Mouse (Mus musculus): ENCODE measurements at regions not wholly inside any gene's neighbourhood (a gene's known extent, or its start where the extent isn't known, plus 50 kb on each side); places are given as distances from the start of the nearest gene placed in this dataset.

DNA sequence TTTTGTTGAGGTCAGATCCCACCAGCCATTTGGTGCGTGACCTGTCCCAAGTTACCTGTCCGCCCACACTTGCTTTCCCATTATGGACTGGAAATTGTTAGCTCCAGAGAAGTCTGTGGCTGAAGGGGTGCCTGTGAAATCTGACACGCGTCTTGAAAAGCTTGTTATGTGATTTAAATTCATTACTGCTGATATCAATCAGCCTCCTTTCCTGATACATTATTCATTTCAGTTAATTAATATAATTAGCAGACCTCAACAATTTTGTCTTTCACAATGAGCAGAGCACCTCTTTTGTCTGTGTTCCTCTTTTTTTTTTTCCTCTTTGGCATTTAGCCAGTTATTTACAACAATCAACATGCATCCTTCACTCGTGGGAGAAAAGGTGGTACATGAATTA, 58.6 kb upstream of the Grip1 start:
- Histone ChIP-seq H3K4me3 (ENCODE audit: low read depth, low read length) (no peak overlapping the region), H3K27me3 (ENCODE audit: insufficient read depth, low read length) (no peaks in the 10 kb centered on the region), H3K4me2 (no peak overlapping the region), H3K4me1 (ENCODE audit: insufficient read depth) (no peaks in the 10 kb centered on the region), H3K9ac (no peak overlapping the region), H3K36me3 (ENCODE audit: insufficient read depth) (no peaks in the 10 kb centered on the region), H3K9me3 (ENCODE audit: low read depth, low read length) (no peaks in the 10 kb centered on the region), H3K27ac (ENCODE audit: low read depth) (no peak overlapping the region)
- 80% methylated on average over 5 of the region's 5 CpGs for WGBS
- ATAC-seq (ENCODE audit: insufficient read depth) (no peak), DNase-seq (no peak)
- TF ChIP-seq CTCF (IDR thresholded peaks at IDR 0.05; ENCODE audit: low read depth) = no peak

DNA sequence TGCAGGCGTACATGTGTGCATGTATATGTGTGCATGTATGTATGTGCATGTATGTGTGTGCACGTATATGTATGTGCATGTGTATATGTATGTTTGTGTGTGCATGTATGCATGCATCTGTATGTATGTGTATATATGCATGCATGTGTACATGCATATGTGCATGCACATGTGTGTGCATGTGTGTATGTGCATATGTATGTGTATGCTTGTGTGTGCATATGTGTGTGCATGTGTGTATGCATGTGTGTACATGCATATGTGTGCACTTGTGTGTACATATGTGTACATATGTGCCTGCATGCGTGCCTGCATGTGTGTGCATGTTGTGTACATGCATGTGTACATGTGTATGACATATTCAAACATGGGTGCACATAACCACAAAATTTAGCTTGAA, 65.7 kb upstream of the Grip1 start:
- no peak overlapping the region for H3K9ac ChIP-seq
- H3K4me3 ChIP-seq (ENCODE audit: low read depth, low read length) = no peak overlapping the region
- DNase-seq = no peak

DNA sequence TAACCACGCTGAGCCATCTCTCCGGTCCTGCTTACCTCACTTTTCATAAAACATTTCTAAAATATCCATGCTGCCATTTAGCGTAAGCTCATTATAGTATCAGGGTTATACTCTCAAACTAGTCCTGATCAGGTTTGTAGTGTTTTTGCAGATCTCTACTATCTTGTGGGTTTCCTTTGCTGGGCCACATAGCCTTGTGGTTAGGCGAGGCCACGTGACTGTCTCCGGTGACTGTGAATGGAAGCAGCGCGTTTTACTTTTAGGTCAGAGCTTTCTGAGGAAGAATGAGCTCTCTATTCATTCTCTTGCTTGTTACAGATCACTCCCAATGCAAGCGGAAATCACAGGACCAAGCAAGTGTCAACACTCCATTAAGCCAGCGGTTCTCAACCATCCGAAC, 71.4 kb upstream of the Grip1 start:
- Histone ChIP-seq H3K9ac (no peak overlapping the region), H3K27me3 (ENCODE audit: insufficient read depth, low read length) (no peaks in the 10 kb centered on the region), H3K9me3 (ENCODE audit: low read depth, low read length) (no peaks in the 10 kb centered on the region), H3K27ac (ENCODE audit: low read depth) (no peak overlapping the region), H3K4me2 (no peak overlapping the region), H3K4me3 (ENCODE audit: low read depth, low read length) (no peak overlapping the region), H3K36me3 (ENCODE audit: insufficient read depth) (no peaks in the 10 kb centered on the region), H3K4me1 (ENCODE audit: insufficient read depth) (no peaks in the 10 kb centered on the region)
- DNase-seq (no peak), ATAC-seq (ENCODE audit: insufficient read depth) (no peak)
- no peak for TF ChIP-seq CTCF (IDR thresholded peaks at IDR 0.05; ENCODE audit: low read depth)
- 77% methylated on average over 11 of the region's 11 CpGs for WGBS

More for the DNA sequence above, 65.7 kb upstream of the Grip1 start:
- ATAC-seq (ENCODE audit: insufficient read depth) = no peak
- no peak overlapping the region for H3K27ac ChIP-seq (ENCODE audit: low read depth)
- H3K4me2 ChIP-seq = no peak overlapping the region
- no peaks in the 10 kb centered on the region for H3K4me1 ChIP-seq (ENCODE audit: insufficient read depth)
- no peaks in the 10 kb centered on the region for H3K27me3 ChIP-seq (ENCODE audit: insufficient read depth, low read length)
- no peaks in the 10 kb centered on the region for H3K9me3 ChIP-seq (ENCODE audit: low read depth, low read length)
- 88% methylated on average over 3 of the region's 3 CpGs for WGBS
- no peak for TF ChIP-seq CTCF (IDR thresholded peaks at IDR 0.05; ENCODE audit: low read depth)
- H3K36me3 ChIP-seq (ENCODE audit: insufficient read depth) = no peaks in the 10 kb centered on the region

DNA sequence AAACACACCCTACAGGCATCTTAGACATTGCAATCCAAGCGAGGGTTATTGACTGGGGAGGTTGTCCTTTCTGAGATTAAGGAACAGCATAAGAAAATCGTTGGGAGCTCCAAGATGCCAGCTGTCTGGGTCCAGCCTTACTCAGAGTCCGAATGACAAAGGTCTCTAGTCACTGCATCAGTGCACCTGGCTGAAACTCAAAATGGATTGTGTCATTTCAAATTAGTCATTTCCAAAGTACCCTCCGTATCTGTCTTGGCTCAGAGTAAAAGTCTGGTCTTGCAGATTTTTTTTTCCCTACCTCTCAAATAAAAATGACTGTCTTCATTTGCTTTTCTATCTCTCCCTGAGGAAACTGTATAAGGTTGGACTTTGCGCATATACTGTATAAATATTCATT, 85.1 kb upstream of the Grip1 start:
- H3K36me3 ChIP-seq (ENCODE audit: insufficient read depth) = no peaks in the 10 kb centered on the region
- H3K9ac ChIP-seq = no peak overlapping the region
- no peaks in the 10 kb centered on the region for H3K4me1 ChIP-seq (ENCODE audit: insufficient read depth)
- ATAC-seq (ENCODE audit: insufficient read depth) = no peak; the same call in 1 of the 2 replicates
- TF ChIP-seq CTCF (IDR thresholded peaks at IDR 0.05; ENCODE audit: low read depth) = no peak
- 45% methylated on average over 5 of the region's 5 CpGs for WGBS
- DNase-seq = no peak
- H3K27me3 ChIP-seq (ENCODE audit: insufficient read depth, low read length) = no peaks in the 10 kb centered on the region
- no peak overlapping the region for H3K4me3 ChIP-seq (ENCODE audit: low read depth, low read length)
- no peaks in the 10 kb centered on the region for H3K9me3 ChIP-seq (ENCODE audit: low read depth, low read length)
- no peak overlapping the region for H3K27ac ChIP-seq (ENCODE audit: low read depth)
- no peak overlapping the region for H3K4me2 ChIP-seq

DNA sequence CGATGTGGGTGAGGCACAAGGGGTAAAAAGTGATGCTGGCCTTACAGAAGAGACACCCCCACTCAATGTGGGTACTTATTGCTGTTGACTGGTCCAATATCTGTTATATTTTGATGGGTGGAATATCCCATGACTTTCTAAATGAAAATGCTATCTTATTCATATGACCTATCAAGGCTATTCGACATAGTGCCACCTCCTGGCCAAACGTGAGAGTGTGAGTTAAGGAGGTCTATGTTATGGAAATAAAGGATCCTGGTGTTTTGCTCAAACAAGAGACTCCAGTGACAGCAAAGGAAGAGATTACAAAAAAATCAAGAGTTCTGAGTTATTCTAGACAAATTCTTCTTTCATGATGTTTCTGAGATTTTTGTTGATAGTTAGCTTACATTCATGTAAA, 90.0 kb upstream of the Grip1 start:
- Histone ChIP-seq H3K27ac (ENCODE audit: low read depth) (no peak overlapping the region), H3K36me3 (ENCODE audit: insufficient read depth) (no peaks in the 10 kb centered on the region), H3K4me3 (ENCODE audit: low read depth, low read length) (no peak overlapping the region), H3K4me2 (no peak overlapping the region), H3K4me1 (ENCODE audit: insufficient read depth) (no peaks in the 10 kb centered on the region), H3K27me3 (ENCODE audit: insufficient read depth, low read length) (no peaks in the 10 kb centered on the region), H3K9ac (no peak overlapping the region), H3K9me3 (ENCODE audit: low read depth, low read length) (no peaks in the 10 kb centered on the region)
- TF ChIP-seq CTCF (IDR thresholded peaks at IDR 0.05; ENCODE audit: low read depth) = peak; percentile 57
- ATAC-seq (ENCODE audit: insufficient read depth) (no peak), DNase-seq (peak; percentile 75)
- WGBS = 37% methylated on average over 3 of the region's 3 CpGs

DNA sequence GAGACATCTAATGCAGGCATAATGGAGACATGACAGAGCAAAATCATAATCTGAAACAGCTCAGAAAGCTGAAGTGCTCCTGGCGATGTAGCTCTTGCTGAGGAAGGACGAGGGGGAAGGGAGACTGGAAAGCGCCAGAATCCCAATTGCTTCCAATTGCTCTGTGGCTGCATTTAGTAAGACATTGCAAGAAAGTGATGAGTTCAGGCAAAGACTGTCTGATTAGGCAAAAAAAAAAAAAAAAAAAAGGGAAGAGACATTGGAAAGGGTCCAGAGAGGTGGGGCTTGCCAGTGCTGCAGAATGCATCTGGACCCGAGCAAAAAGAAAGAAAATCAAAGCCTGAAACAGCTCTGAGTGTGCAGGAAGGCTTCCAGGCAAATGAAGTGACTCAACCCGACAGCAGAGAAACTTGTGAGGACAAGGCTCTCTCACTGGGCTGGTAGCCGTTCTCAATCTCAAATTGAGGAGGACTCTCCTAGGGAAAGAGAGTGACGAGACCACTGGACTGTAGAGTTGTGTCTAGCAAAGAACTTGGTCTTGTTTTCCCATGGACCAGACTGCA, 94.8 kb upstream of the Grip1 start:
- Histone ChIP-seq H3K9me3 (ENCODE audit: low read depth, low read length) (no peaks in the 10 kb centered on the region), H3K27ac (ENCODE audit: low read depth) (no peak overlapping the region), H3K27me3 (ENCODE audit: insufficient read depth, low read length) (no peaks in the 10 kb centered on the region), H3K9ac (no peak overlapping the region), H3K36me3 (ENCODE audit: insufficient read depth) (no peaks in the 10 kb centered on the region), H3K4me1 (ENCODE audit: insufficient read depth) (no peaks in the 10 kb centered on the region), H3K4me3 (ENCODE audit: low read depth, low read length) (no peak overlapping the region), H3K4me2 (no peak overlapping the region)
- peak; percentile 63; the same call in 1 of the 2 replicates for ATAC-seq (ENCODE audit: insufficient read depth)
- peak; percentile 69 for DNase-seq
- TF ChIP-seq CTCF (IDR thresholded peaks at IDR 0.05; ENCODE audit: low read depth) = no peak
- 42% methylated on average over 7 of the region's 7 CpGs for WGBS

DNA sequence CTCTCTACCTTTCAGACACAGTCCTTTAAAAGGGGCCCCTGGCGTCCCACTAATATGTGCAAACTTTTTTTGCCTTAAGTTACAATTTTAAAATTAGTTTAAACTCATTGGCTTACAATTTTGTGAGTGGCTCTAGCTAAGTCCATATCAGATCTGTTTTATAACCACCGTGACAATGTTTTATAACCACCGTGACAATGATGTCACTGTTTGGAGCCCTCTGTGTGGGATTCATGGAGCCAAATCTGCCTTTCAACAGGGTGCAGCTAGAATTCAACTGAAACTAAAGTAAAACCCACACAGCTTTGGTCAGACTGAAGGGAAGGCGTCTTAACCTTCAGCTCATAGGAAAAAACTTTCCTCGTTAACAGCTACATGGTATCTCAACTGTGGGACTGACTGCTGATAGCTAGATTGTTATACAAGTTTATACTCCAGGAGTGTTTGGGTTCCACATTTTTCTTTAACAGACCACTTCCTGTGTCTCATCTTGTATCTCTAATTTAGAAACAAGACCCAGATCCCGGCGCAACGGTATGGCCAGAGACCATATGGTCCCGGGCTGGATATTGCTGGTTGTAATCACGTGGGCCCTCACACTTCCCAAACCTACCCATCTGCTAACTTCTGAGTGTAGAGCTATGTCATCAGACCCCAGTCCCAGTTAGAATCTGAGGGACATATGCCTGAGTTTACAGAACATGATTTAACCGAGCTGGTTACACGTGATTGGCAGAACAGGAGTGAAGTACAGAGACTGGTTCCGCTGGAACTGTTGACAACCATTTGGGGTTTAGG, 102.7 kb upstream of the Cand1 start:
- no peaks in the 10 kb centered on the region for H3K27me3 ChIP-seq (ENCODE audit: insufficient read depth, low read length)
- H3K27ac ChIP-seq (ENCODE audit: low read depth) = no peak overlapping the region
- no peak overlapping the region for H3K4me2 ChIP-seq
- no peaks in the 10 kb centered on the region for H3K36me3 ChIP-seq (ENCODE audit: insufficient read depth)
- no peak for DNase-seq
- H3K9ac ChIP-seq = no peak overlapping the region
- WGBS = 77% methylated on average over 13 of the region's 13 CpGs
- H3K9me3 ChIP-seq (ENCODE audit: low read depth, low read length) = no peaks in the 10 kb centered on the region
- TF ChIP-seq CTCF (IDR thresholded peaks at IDR 0.05; ENCODE audit: low read depth) = no peak
- ATAC-seq (ENCODE audit: insufficient read depth) = no peak
- no peaks in the 10 kb centered on the region for H3K4me1 ChIP-seq (ENCODE audit: insufficient read depth)
- no peak overlapping the region for H3K4me3 ChIP-seq (ENCODE audit: low read depth, low read length)

Data from lung, embryonic 14.5 days (tissue).